Mouse (Mus musculus) retina, postnatal 7 days (tissue): ENCODE data around the gene Thsd7b.
"Not testable (repeated sequence)": the region's sequence is repeated elsewhere in the genome, so short reads cannot be mapped to it uniquely, and the experiment has no call there.

ENCODE experiments used
- DNase-seq: peaks from one replicate; pipeline ENCODE4 v3.0.0-alpha.2; 2012; ENCODE audit warnings: low read depth, low spot score

The Thsd7b gene

GRCm38 (mm10) chr1:130085910-130086309 is 812.8 kb downstream of the Thsd7b start:
- no peak for DNase-seq

DNA sequence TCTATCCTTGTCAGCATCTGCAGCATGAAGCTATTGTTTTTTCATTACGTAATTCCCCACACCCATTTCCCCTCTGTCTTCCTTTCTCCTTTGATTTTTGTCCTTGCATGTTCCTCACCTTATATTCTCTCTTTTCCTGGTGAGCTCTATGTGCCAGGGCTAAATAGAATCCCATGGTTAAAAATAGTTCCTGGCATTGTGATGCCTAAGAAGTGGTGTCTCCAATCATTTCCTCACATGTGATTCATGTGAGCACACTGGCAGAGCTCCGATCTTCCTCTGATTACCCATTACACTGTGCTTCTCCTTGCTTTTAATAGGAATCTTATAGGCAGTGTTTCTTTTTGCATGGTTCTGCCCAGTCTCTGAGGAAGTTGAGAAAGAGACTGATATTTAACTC is 826.1 kb downstream of the Thsd7b start:
- DNase-seq = no peak

DNA sequence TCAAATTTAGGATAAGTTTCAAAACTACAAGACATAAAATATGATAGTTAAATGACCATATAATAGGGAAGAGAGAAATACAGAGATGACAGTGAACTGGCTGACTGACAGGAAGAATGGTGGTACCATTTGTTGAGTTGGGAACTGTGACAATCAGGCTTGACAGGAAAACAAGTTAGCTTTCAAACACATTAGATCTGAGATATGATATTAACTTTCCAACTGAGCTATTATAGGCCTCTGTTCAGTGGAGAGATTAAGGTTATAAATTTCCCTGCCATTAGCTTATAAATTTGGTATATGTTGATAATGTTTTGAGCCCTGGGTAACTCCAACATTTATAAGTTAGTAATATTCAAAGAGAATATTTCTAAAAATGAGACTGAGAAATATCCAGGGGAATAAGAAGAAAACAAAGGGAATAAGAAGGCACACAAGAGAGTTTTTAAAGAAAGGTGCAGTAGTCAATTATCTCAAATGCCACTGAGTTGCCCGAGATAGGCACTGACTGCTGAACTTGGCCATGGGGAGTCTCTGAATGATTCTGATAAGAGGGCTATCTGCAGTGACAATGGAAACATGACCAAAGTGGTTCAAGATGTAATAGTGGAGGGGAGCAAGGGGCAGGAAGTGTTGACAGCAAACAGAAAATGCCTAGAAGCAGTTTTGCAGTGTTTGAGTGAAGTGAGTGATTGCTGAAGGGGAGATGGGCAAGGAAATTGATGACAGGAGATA is 839.6 kb downstream of the Thsd7b start:
- no peak for DNase-seq

DNA sequence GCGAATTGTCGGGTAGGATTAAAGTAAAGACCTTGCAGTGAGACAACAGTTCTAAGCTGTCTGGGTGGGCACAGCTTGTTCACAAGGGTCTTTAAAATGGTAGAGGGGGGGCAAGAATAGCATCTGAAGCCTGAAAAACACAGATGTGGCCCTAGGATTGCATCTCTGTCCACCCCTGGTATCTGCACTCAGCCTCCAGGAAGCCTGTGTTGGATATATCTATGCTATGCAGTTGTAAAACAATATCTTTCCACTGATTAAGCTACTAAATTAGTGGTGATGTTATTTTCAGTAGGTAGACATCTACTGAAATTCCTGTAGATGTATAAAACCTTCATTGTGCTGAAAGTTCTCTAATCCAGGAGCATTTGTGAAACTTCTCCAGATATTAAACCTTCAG is 840.4 kb downstream of the Thsd7b start:
- no peak for DNase-seq

GRCm38 (mm10) chr1:130130901-130131300 is 857.8 kb downstream of the Thsd7b start:
- no peak for DNase-seq

- no peak for DNase-seq
Measured at GRCm38 (mm10) chr1:130166187-130166586, 893.1 kb downstream of the Thsd7b start.

DNA sequence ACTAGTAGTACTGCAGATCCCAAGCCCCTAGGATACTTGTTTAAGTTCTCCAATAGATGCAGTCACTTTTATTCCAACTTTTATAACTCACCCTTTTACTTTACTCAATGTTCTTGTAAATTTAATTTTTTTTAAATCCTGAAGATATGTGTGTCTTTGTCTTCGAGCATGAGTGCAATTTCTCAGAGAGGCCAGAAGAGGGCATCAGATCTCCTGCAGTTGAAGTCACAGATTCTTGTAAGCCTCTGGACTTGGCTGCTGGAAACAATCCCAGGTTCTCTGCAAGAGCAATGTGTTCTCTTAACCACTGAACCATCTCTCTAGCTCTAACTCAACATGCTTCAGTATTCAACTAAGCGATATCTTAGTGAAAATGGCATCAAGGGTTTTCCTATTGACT is 894.2 kb downstream of the Thsd7b start:
- no peak for DNase-seq

DNA sequence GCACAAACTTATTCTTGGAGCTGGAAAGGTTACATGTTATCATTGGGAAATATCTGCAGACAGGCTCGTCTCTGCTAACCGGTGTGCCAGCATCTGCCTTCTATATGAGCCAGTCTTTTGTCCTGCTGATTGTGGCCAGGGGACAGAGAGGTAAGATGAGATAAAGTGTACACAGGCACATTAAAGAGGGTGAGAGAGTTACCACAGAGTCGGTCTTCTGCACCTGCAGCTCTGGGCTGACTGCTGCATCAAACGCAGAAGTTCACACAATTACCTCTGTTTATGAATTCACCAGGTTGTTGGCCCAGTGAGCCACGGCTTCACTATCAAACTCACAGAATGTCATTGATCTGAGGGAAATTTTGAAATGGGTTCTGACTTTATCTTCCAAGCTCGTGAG is 896.8 kb downstream of the Thsd7b start:
- DNase-seq = no peak

GRCm38 (mm10) chr1:130170290-130170689 is 897.2 kb downstream of the Thsd7b start:
- no peak for DNase-seq

GRCm38 (mm10) chr1:130186836-130187235 is 913.7 kb downstream of the Thsd7b start:
- not testable (repeated sequence) for DNase-seq

GRCm38 (mm10) chr1:130192190-130193028 is 919.3 kb downstream of the Thsd7b start:
- DNase-seq = peak; percentile 23

- DNase-seq = no peak
Measured at GRCm38 (mm10) chr1:130217404-130217803, 944.3 kb downstream of the Thsd7b start.

DNA sequence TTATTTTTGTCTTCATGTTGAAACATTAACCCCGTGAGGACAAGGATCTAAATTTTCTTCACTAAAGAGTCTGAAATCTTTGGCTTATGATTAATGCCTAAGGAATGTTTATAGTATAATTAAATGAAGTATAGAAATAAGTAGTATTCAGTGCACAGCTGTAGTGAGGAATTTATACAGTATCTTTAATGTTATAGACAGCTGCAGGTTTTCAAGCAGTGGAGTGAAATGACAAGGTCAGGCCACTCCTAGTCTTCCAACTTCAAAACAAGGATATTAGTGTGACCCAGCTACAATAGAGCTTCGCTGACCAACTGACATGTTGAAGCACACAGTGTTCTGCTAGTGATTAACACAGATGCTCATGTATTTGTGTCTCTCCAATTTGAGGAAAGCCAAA is 949.8 kb downstream of the Thsd7b start:
- DNase-seq = no peak

DNA sequence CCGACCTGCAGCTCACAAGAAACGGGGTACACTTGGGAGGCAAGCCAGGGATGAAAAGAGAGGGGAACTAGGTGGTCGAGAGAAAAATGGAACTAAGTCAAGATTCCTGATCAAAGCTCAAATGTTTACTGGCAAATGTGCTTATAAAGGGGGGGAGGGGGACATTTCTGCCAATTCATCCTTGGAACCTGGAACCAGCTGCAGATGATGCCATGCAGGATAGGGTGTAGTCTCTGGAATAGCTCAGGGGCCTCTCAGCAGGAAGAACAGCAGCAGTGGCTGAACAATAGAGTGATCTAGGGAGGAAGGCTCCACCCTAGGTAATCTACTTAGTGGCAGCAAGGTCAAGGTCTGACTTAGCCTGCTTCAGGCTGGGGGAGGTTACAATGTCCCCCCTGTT is 972.5 kb downstream of the Thsd7b start:
- no peak for DNase-seq

DNA sequence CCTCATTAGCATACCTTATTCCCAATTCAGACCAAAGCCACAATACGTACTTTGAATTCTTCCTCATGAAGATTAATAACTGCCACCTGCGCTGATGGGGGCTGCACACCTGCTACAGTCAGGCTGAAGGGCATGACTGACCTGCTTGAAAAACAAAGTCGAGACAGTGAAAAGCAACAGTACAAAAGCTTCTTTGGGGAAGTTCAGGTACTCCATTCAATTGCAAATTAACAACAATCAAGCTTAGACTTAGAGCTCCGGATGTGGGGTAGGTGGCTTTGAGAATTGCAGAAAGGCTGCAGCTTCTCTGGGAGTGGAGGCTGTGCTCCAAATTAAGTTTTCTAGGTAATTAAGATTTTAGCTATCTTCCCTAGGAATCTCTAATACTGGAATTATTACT is 973.2 kb downstream of the Thsd7b start:
- not testable (repeated sequence) for DNase-seq

DNA sequence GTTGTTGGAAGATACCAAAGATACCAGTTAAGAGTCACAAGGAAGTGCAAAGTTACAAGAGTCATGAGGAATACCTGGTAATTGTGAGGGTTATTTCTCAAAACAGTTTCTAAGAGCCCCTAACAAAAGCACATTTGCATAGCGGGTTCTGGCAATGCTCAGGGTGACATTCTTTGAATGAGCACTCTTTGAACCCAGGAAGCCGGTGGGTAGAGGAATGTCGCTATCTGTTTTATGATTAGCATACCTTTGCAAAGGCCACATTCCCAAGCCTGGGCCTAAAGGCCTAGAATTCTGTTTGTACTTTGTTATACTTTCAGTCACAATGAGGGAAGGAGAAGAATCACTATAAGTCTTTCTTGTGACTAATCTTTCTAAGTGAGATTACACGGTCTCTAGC is 973.8 kb downstream of the Thsd7b start:
- not testable (repeated sequence) for DNase-seq

DNA sequence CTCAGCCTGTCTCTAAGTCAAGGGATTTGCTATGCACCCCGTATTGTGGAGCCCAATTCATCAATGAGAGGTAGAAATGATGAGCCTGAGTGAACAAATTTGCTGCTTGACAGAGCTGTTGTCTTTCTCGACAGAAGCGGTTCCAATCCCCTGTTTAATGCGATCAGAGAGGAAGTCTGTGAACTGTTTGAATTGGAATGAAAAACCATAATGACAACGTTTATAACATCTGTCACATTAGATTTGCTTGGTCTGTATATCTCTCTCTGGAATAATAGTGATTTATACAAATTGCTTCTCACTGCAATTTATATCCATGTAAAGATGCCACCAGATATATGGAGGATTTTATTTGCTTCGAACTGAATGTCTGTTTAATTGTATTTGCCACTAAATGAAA is 988.9 kb downstream of the Thsd7b start:
- no peak for DNase-seq
